Mouse (Mus musculus): ENCODE results near the gene Gucy2g. TPM values are rescaled to one million over a fixed set of nuclear protein-coding genes. Genes with fewer than 3 reads are reported as not detected.
"Not testable (repeated sequence)": the region's sequence is repeated elsewhere in the genome, so short reads cannot be mapped to it uniquely, and the experiment has no call there.

Gene Gucy2g
- total RNA-seq, 1 experiment, result 0.09 TPM

GRCm38 (mm10) chr19:55158606-55159005 lies 82.4 kb downstream of the Gucy2g start:
- Histone ChIP-seq H3K4me3 (ENCODE audit: insufficient read depth in 1 of 2, low read depth in 1 of 2, low read length in 2 of 2, poor library complexity in 1 of 2, severe bottlenecking in 1 of 2) (no peak overlapping the region), H3K9ac (ENCODE audit: insufficient read depth, low read depth, low read length, poor library complexity, severe bottlenecking) (no peak overlapping the region), H3K4me1 (ENCODE audit: control insufficient read depth in 2 of 2, insufficient read depth in 2 of 2, low read length in 2 of 2, poor library complexity in 1 of 2) (no peaks in the 10 kb centered on the region), H3K9me3 (ENCODE audit: control insufficient read depth, insufficient read depth, low read depth, low read length) (no peaks in the 10 kb centered on the region), H3K36me3 (ENCODE audit: control insufficient read depth, insufficient read depth, low read length, poor library complexity, severe bottlenecking) (no peaks in the 10 kb centered on the region), H3K27ac (ENCODE audit: insufficient read depth, low read depth, low read length, poor library complexity, severe bottlenecking) (no peak overlapping the region)
- DNase-seq (ENCODE audit: low read depth, low spot score), result no peak
- TF ChIP-seq HCFC1 (IDR thresholded peaks at IDR 0.05; ENCODE audit: borderline replicate concordance, insufficient read depth, low read length), result no peak
- TF ChIP-seq MAFK (IDR thresholded peaks at IDR 0.05; ENCODE audit: insufficient read depth, low read depth, low read length), result no peak
- no peak for TF ChIP-seq ZNF384 (IDR thresholded peaks at IDR 0.05; ENCODE audit: low read depth, low read length)
- no peak for TF ChIP-seq CHD2 (IDR thresholded peaks at IDR 0.05; ENCODE audit: low read depth, low read length)
- TF ChIP-seq ZC3H11A (IDR thresholded peaks at IDR 0.05; ENCODE audit: borderline replicate concordance, low read depth, low read length), result no peak
- in situ Hi-C loops (cut with MboI; ENCODE audit: low sequenced_read_pairs in 2 of 2, unreplicated experiment in 2 of 2), result no loop called here

GRCm38 (mm10) chr19:55157029-55157428 lies 84.0 kb downstream of the Gucy2g start:
- Histone ChIP-seq H3K4me1 (ENCODE audit: control insufficient read depth in 2 of 2, insufficient read depth in 2 of 2, low read length in 2 of 2, poor library complexity in 1 of 2) (0 out of 4 replicates have a peak, but pooled peaks cover 0 to 1% of the 10 kb centered on the region in 2 experiments), H3K36me3 (ENCODE audit: control insufficient read depth, insufficient read depth, low read length, poor library complexity, severe bottlenecking) (no peaks in the 10 kb centered on the region), H3K4me3 (ENCODE audit: insufficient read depth in 1 of 2, low read depth in 1 of 2, low read length in 2 of 2, poor library complexity in 1 of 2, severe bottlenecking in 1 of 2) (no peak overlapping the region), H3K9ac (ENCODE audit: insufficient read depth, low read depth, low read length, poor library complexity, severe bottlenecking) (no peak overlapping the region), H3K27ac (ENCODE audit: insufficient read depth, low read depth, low read length, poor library complexity, severe bottlenecking) (no peak overlapping the region), H3K9me3 (ENCODE audit: control insufficient read depth, insufficient read depth, low read depth, low read length) (no peaks in the 10 kb centered on the region)
- in situ Hi-C loops (cut with MboI; ENCODE audit: low sequenced_read_pairs in 2 of 2, unreplicated experiment in 2 of 2), result no loop called here
- no peak for DNase-seq (ENCODE audit: low read depth, low spot score)
- TF ChIP-seq ZC3H11A (IDR thresholded peaks at IDR 0.05; ENCODE audit: borderline replicate concordance, low read depth, low read length) (no peak), ZNF384 (IDR thresholded peaks at IDR 0.05; ENCODE audit: low read depth, low read length) (no peak), HCFC1 (IDR thresholded peaks at IDR 0.05; ENCODE audit: borderline replicate concordance, insufficient read depth, low read length) (no peak), CHD2 (IDR thresholded peaks at IDR 0.05; ENCODE audit: low read depth, low read length) (no peak), MAFK (IDR thresholded peaks at IDR 0.05; ENCODE audit: insufficient read depth, low read depth, low read length) (no peak)

DNA sequence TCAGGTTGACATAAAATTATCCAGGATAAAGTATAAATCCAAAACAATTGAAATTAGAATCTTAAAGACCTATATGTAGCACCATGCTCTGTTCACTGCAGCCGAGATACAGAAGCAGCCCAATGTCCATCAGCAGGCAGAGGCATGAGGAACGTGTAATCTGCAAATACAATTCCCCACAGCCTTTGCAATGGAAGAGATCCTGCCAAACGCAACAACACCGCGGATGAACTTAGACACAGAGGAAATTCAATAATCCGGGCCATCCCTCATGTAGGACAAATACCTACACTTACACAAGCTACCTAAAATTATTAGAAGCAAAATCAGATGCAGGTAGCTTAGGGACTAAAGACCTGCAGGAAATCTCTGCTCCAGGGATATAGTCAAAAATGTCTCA lies 88.1 kb downstream of the Gucy2g start:
- Histone ChIP-seq H3K36me3 (ENCODE audit: control insufficient read depth, insufficient read depth, low read length, poor library complexity, severe bottlenecking) (no peaks in the 10 kb centered on the region), H3K4me1 (ENCODE audit: control insufficient read depth in 2 of 2, insufficient read depth in 2 of 2, low read length in 2 of 2, poor library complexity in 1 of 2) (0 out of 4 replicates have a peak, but pooled peaks cover 0 to 2% of the 10 kb centered on the region in 2 experiments), H3K9ac (ENCODE audit: insufficient read depth, low read depth, low read length, poor library complexity, severe bottlenecking) (no peak overlapping the region), H3K27ac (ENCODE audit: insufficient read depth, low read depth, low read length, poor library complexity, severe bottlenecking) (no peak overlapping the region), H3K9me3 (ENCODE audit: control insufficient read depth, insufficient read depth, low read depth, low read length) (no peaks in the 10 kb centered on the region), H3K4me3 (ENCODE audit: insufficient read depth in 1 of 2, low read depth in 1 of 2, low read length in 2 of 2, poor library complexity in 1 of 2, severe bottlenecking in 1 of 2) (no peak overlapping the region)
- TF ChIP-seq HCFC1 (IDR thresholded peaks at IDR 0.05; ENCODE audit: borderline replicate concordance, insufficient read depth, low read length) (no peak), ZNF384 (IDR thresholded peaks at IDR 0.05; ENCODE audit: low read depth, low read length) (no peak), ZC3H11A (IDR thresholded peaks at IDR 0.05; ENCODE audit: borderline replicate concordance, low read depth, low read length) (no peak), CHD2 (IDR thresholded peaks at IDR 0.05; ENCODE audit: low read depth, low read length) (no peak), MAFK (IDR thresholded peaks at IDR 0.05; ENCODE audit: insufficient read depth, low read depth, low read length) (no peak)
- in situ Hi-C loops (cut with MboI; ENCODE audit: low sequenced_read_pairs in 2 of 2, unreplicated experiment in 2 of 2), result no loop called here
- no peak for DNase-seq (ENCODE audit: low read depth, low spot score)

- H3K4me1 ChIP-seq (ENCODE audit: control insufficient read depth in 2 of 2, insufficient read depth in 2 of 2, low read length in 2 of 2, poor library complexity in 1 of 2); H3K4me3 ChIP-seq (ENCODE audit: insufficient read depth in 1 of 2, low read depth in 1 of 2, low read length in 2 of 2, poor library complexity in 1 of 2, severe bottlenecking in 1 of 2); H3K27ac ChIP-seq (ENCODE audit: insufficient read depth, low read depth, low read length, poor library complexity, severe bottlenecking); in situ Hi-C loops (cut with MboI; ENCODE audit: low sequenced_read_pairs in 2 of 2, unreplicated experiment in 2 of 2); H3K9me3 ChIP-seq (ENCODE audit: control insufficient read depth, insufficient read depth, low read depth, low read length); H3K9ac ChIP-seq (ENCODE audit: insufficient read depth, low read depth, low read length, poor library complexity, severe bottlenecking); DNase-seq (ENCODE audit: low read depth, low spot score); H3K36me3 ChIP-seq (ENCODE audit: control insufficient read depth, insufficient read depth, low read length, poor library complexity, severe bottlenecking): not testable (repeated sequence)
Observed at GRCm38 (mm10) chr19:55152274-55152673, 88.8 kb downstream of the Gucy2g start.

DNA sequence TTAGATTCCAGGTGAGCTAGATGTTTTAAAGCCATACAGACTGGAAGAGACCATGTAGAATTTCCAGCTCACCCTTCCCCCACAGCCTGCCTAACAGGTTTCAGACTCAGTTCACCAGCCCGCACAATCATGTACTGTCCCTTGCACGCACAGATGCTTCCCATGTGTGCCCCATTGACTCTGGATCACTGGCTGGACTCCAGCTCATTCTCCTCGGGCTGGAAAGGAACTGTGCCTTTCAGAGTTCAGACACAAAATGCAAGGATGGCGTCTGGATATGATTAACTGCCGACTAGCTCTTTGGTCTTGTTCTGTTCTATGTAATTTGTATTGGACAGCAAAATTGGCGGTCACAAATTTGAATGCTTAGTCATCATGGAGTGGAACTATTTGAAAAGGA lies 91.4 kb downstream of the Gucy2g start:
- in situ Hi-C loops (cut with MboI; ENCODE audit: low sequenced_read_pairs in 2 of 2, unreplicated experiment in 2 of 2), result no loop called here
- TF ChIP-seq ZNF384 (IDR thresholded peaks at IDR 0.05; ENCODE audit: low read depth, low read length) (no peak), ZC3H11A (IDR thresholded peaks at IDR 0.05; ENCODE audit: borderline replicate concordance, low read depth, low read length) (no peak), MAFK (IDR thresholded peaks at IDR 0.05; ENCODE audit: insufficient read depth, low read depth, low read length) (no peak), HCFC1 (IDR thresholded peaks at IDR 0.05; ENCODE audit: borderline replicate concordance, insufficient read depth, low read length) (no peak), CHD2 (IDR thresholded peaks at IDR 0.05; ENCODE audit: low read depth, low read length) (no peak)
- DNase-seq (ENCODE audit: low read depth, low spot score), result no peak
- no peak overlapping the region for H3K27ac ChIP-seq (ENCODE audit: insufficient read depth, low read depth, low read length, poor library complexity, severe bottlenecking)
- no peak overlapping the region for H3K9ac ChIP-seq (ENCODE audit: insufficient read depth, low read depth, low read length, poor library complexity, severe bottlenecking)
- H3K4me3 ChIP-seq (ENCODE audit: insufficient read depth in 1 of 2, low read depth in 1 of 2, low read length in 2 of 2, poor library complexity in 1 of 2, severe bottlenecking in 1 of 2), result no peak overlapping the region
- no peaks in the 10 kb centered on the region for H3K36me3 ChIP-seq (ENCODE audit: control insufficient read depth, insufficient read depth, low read length, poor library complexity, severe bottlenecking)
- H3K9me3 ChIP-seq (ENCODE audit: control insufficient read depth, insufficient read depth, low read depth, low read length), result no peaks in the 10 kb centered on the region
- H3K4me1 ChIP-seq (ENCODE audit: control insufficient read depth in 2 of 2, insufficient read depth in 2 of 2, low read length in 2 of 2, poor library complexity in 1 of 2), result peaks cover under 1 to 2% of the 10 kb centered on the region in 2 experiments; a peak in 1 of 4 replicates
